Mouse (Mus musculus) pancreas, adult 10 weeks (tissue): ENCODE measurements around the gene Hist1h2bh. TPM values are rescaled to one million over a fixed set of nuclear protein-coding genes. Genes with fewer than 3 reads are reported as not detected.

ENCODE experiments used
- polyA plus RNA-seq: library from polyadenylated mRNA; stranded (reverse); fragments of 350-450 nt; fragmentation: Illumina TruSeq; extraction: RNeasy Lipid Tissue Mini Kit (QIAGEN cat#74804); gene quantifications from one replicate; pipeline ENCODE4 v1.2.3, GENCODE M21; 2015; ENCODE audit warnings: low read depth, low replicate concordance; ENCODE audit not compliant: insufficient read depth

Hist1h2bh gene
- polyA plus RNA-seq, 1 experiment from 2014 or later, result not detected

Other genes with a start within 250 kb of the Hist1h2bh start
- 3.7 TPM for gene Zfp322a, start 174.2 kb downstream of the Hist1h2bh start, polyA plus RNA-seq
- gene Abt1, start 119.5 kb downstream of the Hist1h2bh start, polyA plus RNA-seq, result 1.1 TPM
- not detected for gene Btn1a1, start 77.5 kb downstream of the Hist1h2bh start, polyA plus RNA-seq
- not detected for gene Btn2a2, start 54.5 kb downstream of the Hist1h2bh start, polyA plus RNA-seq
- gene Hist1h4h, start 12.3 kb downstream of the Hist1h2bh start, polyA plus RNA-seq, result 9.1 TPM
- gene Hist1h2af, start 9.5 kb downstream of the Hist1h2bh start, polyA plus RNA-seq, result not detected
- gene Hist1h3g, start 8.0 kb downstream of the Hist1h2bh start, polyA plus RNA-seq, result not detected
- gene Hist1h3f, start 660 bp upstream of the Hist1h2bh start, polyA plus RNA-seq, result not detected
- not detected for gene Hist1h4f, start 8.3 kb upstream of the Hist1h2bh start, polyA plus RNA-seq
- 0.48 TPM for gene Hist1h1d, start 9.9 kb upstream of the Hist1h2bh start, polyA plus RNA-seq
- gene Hist1h3e, start 19.0 kb upstream of the Hist1h2bh start, polyA plus RNA-seq, result not detected
- not detected for gene Hist1h2ae, start 27.8 kb upstream of the Hist1h2bh start, polyA plus RNA-seq
- not detected for gene Hist1h2bg, start 28.0 kb upstream of the Hist1h2bh start, polyA plus RNA-seq
- not detected for gene Hist1h2bf, start 30.8 kb upstream of the Hist1h2bh start, polyA plus RNA-seq
- not detected for gene Hist1h2ad, start 31.0 kb upstream of the Hist1h2bh start, polyA plus RNA-seq
- not detected for gene Hist1h3d, start 32.4 kb upstream of the Hist1h2bh start, polyA plus RNA-seq
- gene Hist1h4d, start 38.2 kb upstream of the Hist1h2bh start, polyA plus RNA-seq, result not detected
- gene Hist1h2be, start 77.7 kb upstream of the Hist1h2bh start, polyA plus RNA-seq, result 1.9 TPM
- 0.70 TPM for gene Hist1h1e, start 79.2 kb upstream of the Hist1h2bh start, polyA plus RNA-seq
- 0.33 TPM for gene Hist1h2ac, start 140.6 kb upstream of the Hist1h2bh start, polyA plus RNA-seq
- 37.3 TPM for gene Hist1h2bc, start 140.8 kb upstream of the Hist1h2bh start, polyA plus RNA-seq
- not detected for gene Hist1h1t, start 152.4 kb upstream of the Hist1h2bh start, polyA plus RNA-seq
- gene Hist1h4c, start 155.1 kb upstream of the Hist1h2bh start, polyA plus RNA-seq, result 2.0 TPM
- 11.9 TPM for gene Hfe, start 167.5 kb upstream of the Hist1h2bh start, polyA plus RNA-seq
- gene Hist1h1c, start 195.4 kb upstream of the Hist1h2bh start, polyA plus RNA-seq, result 18.7 TPM
- gene Hist1h3c, start 202.2 kb upstream of the Hist1h2bh start, polyA plus RNA-seq, result not detected
- gene Hist1h2bb, start 203.3 kb upstream of the Hist1h2bh start, polyA plus RNA-seq, result not detected
- gene Hist1h2ab, start 207.7 kb upstream of the Hist1h2bh start, polyA plus RNA-seq, result not detected
- gene Hist1h3b, start 208.9 kb upstream of the Hist1h2bh start, polyA plus RNA-seq, result not detected
- not detected for gene Hist1h4b, start 213.6 kb upstream of the Hist1h2bh start, polyA plus RNA-seq
- not detected for gene Hist1h4a, start 217.8 kb upstream of the Hist1h2bh start, polyA plus RNA-seq
- gene Hist1h3a, start 219.0 kb upstream of the Hist1h2bh start, polyA plus RNA-seq, result not detected
- not detected for gene Hist1h1a, start 220.3 kb upstream of the Hist1h2bh start, polyA plus RNA-seq
- not detected for gene Trim38, start 226.5 kb upstream of the Hist1h2bh start, polyA plus RNA-seq